Mouse (Mus musculus) right cerebral cortex, adult 18-20 months (tissue): ENCODE data around the gene Sp6.

Experiments used
- DNase-seq: peaks from one replicate; pipeline ENCODE4 v3.0.0; 2022; ENCODE audit warnings: mixed read lengths

The Sp6 gene

GRCm38 (mm10) chr11:97025721-97026344 is 12.6 kb downstream of the Sp6 start:
- peak; percentile 85 for DNase-seq

GRCm38 (mm10) chr11:97029686-97030417 is 16.7 kb downstream of the Sp6 start, which contains the start of gene Scrn2:
Gene Scrn2 (plus strand): TSS chr11:97029938.
- DNase-seq: peak; percentile 54

- no peak for DNase-seq
Observed at GRCm38 (mm10) chr11:97030426-97030825, 17.2 kb downstream of the Sp6 start.

GRCm38 (mm10) chr11:97031977-97032376 is 18.8 kb downstream of the Sp6 start:
- no peak for DNase-seq

GRCm38 (mm10) chr11:97032499-97032898 is 19.3 kb downstream of the Sp6 start:
- DNase-seq: no peak

GRCm38 (mm10) chr11:97033781-97034180 is 20.6 kb downstream of the Sp6 start:
- DNase-seq: no peak

GRCm38 (mm10) chr11:97036141-97036540 is 22.9 kb downstream of the Sp6 start:
- peak; percentile 82 for DNase-seq

- no peak for DNase-seq
Observed at GRCm38 (mm10) chr11:97038881-97039280, 25.7 kb downstream of the Sp6 start.

- no peak for DNase-seq
Observed at GRCm38 (mm10) chr11:97040301-97041021, 27.3 kb downstream of the Sp6 start.

- DNase-seq: peak; percentile 84
Observed at GRCm38 (mm10) chr11:97041022-97041899, 28.1 kb downstream of the Sp6 start, which contains the start of the genes Lrrc46 and Mrpl10. Gene Lrrc46 (minus strand): TSS chr11:97041407. Gene Mrpl10 (plus strand): TSS chr11:97041560.

- DNase-seq: no peak
Observed at GRCm38 (mm10) chr11:97044902-97045301, 31.7 kb downstream of the Sp6 start.

- DNase-seq: no peak
Observed at GRCm38 (mm10) chr11:97045861-97046260, 32.7 kb downstream of the Sp6 start.

- no peak for DNase-seq
Observed at GRCm38 (mm10) chr11:97048090-97048650, 35.0 kb downstream of the Sp6 start.

- DNase-seq: no peak
Observed at GRCm38 (mm10) chr11:97049492-97050085, 36.4 kb downstream of the Sp6 start.

- peak; percentile 86 for DNase-seq
Observed at GRCm38 (mm10) chr11:97050216-97050943, 37.2 kb downstream of the Sp6 start, which contains the start of gene Osbpl7. Gene Osbpl7 (plus strand): TSS chr11:97050628.

- no peak for DNase-seq
Observed at GRCm38 (mm10) chr11:97050944-97051586, 37.9 kb downstream of the Sp6 start.

- no peak for DNase-seq
Observed at GRCm38 (mm10) chr11:97052219-97052646, 39.0 kb downstream of the Sp6 start.

GRCm38 (mm10) chr11:97063274-97063920 is 50.2 kb downstream of the Sp6 start:
- DNase-seq: no peak

GRCm38 (mm10) chr11:97063921-97064295 is 50.7 kb downstream of the Sp6 start:
- no peak for DNase-seq
